Mouse (Mus musculus) lung, embryonic 16.5 days (tissue): ENCODE data around the gene Vmn1r61. TPM values are rescaled to one million over a fixed set of nuclear protein-coding genes. Genes with fewer than 3 reads are reported as not detected.

Experiments used
- ATAC-seq: fragments of 200-750 bp; cut with Nextera tagmentation; 2 replicates; pipeline ENCODE4 v1.8.0; 2017; ENCODE audit warnings: low read depth, mild to moderate bottlenecking, moderate library complexity
- H3K27ac ChIP-seq: fragments of 300-500 bp; sonication (generic); 2 replicates; pipeline ENCODE4 v1.5.1; 2014; ENCODE audit warnings: mild to moderate bottlenecking, control low read depth, low read length
- H3K27me3 ChIP-seq: fragments of 300-500 bp; sonication (generic); 2 replicates; pipeline ENCODE4 v1.6.1; 2014; ENCODE audit warnings: low read depth, low read length, mixed read lengths; ENCODE audit not compliant: control insufficient read depth, insufficient read depth
- H3K36me3 ChIP-seq: fragments of 300-500 bp; sonication (generic); 2 replicates; pipeline ENCODE4 v1.6.1; 2014; ENCODE audit warnings: low read length; ENCODE audit not compliant: control insufficient read depth, insufficient read depth
- H3K4me1 ChIP-seq: fragments of 300-500 bp; sonication (generic); replicated peaks from 2 replicates; pipeline ENCODE4 v1.6.1; 2014; ENCODE audit warnings: low read length, mixed read lengths; ENCODE audit not compliant: control insufficient read depth, insufficient read depth
- H3K4me2 ChIP-seq: fragments of 300-500 bp; sonication (generic); 2 replicates; pipeline ENCODE4 v1.6.1; 2014; ENCODE audit warnings: low read depth, low read length, control low read depth
- H3K4me3 ChIP-seq: fragments of 300-500 bp; sonication (generic); 2 replicates; pipeline ENCODE4 v1.5.1; 2014; ENCODE audit warnings: mild to moderate bottlenecking, low read length, control low read depth
- H3K9ac ChIP-seq: fragments of 300-500 bp; sonication (generic); 2 replicates; pipeline ENCODE4 v1.6.1; 2014; ENCODE audit warnings: low read length, control low read depth
- H3K9me3 ChIP-seq: fragments of 300-500 bp; sonication (generic); 2 replicates; pipeline ENCODE4 v1.6.1; 2016; ENCODE audit warnings: low read length; ENCODE audit not compliant: control insufficient read depth
- polyA plus RNA-seq: library from polyadenylated mRNA; unstranded; fragments of >200 nt; fragmentation: Nextera tagmentation; extraction: Ambion mirVana; gene quantifications from 2 replicates; pipeline ENCODE4 v1.2.1, GENCODE M21; 2015

Gene Vmn1r61
- polyA plus RNA-seq, result not detected in 2 replicates

GRCm38 (mm10) chr7:5613195-5613594 lies at the start of gene Vmn1r61:
Gene Vmn1r61, minus strand, starts transcription at chr7:5613295.
- Histone ChIP-seq H3K4me3 (no peak within 1 kb of the TSS), H3K4me1 (no peaks in the 10 kb centered on the region), H3K4me2 (no peak within 1 kb of the TSS), H3K27me3 (no peaks in the 10 kb centered on the region), H3K36me3 (no peaks in the 10 kb centered on the region), H3K27ac (no peak within 1 kb of the TSS), H3K9ac (no peak within 1 kb of the TSS), H3K9me3 (no peaks in the 10 kb centered on the region; the same call in 1 of the 2 replicates)
- ATAC-seq, result no peak

Other genes with a start within 250 kb of the Vmn1r61 start
- not detected in 2 replicates for gene Vmn1r58, start 199.9 kb downstream of the Vmn1r61 start, polyA plus RNA-seq
- not detected in 2 replicates for gene Vmn1r59, start 156.5 kb downstream of the Vmn1r61 start, polyA plus RNA-seq
- not detected in 2 replicates for gene Vmn2r28, start 119.3 kb downstream of the Vmn1r61 start, polyA plus RNA-seq
- not detected in 2 replicates for gene Vmn1r60, start 66.0 kb downstream of the Vmn1r61 start, polyA plus RNA-seq
- gene Vmn1r62, start 60.3 kb upstream of the Vmn1r61 start, polyA plus RNA-seq, result not detected in 2 replicates
- not detected in 2 replicates for gene Vmn1r63, start 192.2 kb upstream of the Vmn1r61 start, polyA plus RNA-seq